Mouse (Mus musculus) liver, embryonic 14.5 days (tissue): ENCODE results near the gene Abcg5. TPM values are rescaled to one million over a fixed set of nuclear protein-coding genes. Genes with fewer than 3 reads are reported as not detected.
A peak's percentile ranks its signal among the peaks of the same experiment; 100 is the strongest.

Source experiments
- ATAC-seq: fragments of 200-750 bp; cut with Nextera tagmentation; 2 replicates; pipeline ENCODE4 v1.8.0; 2017; ENCODE audit warnings: moderate number of reproducible peaks, mild to moderate bottlenecking, moderate library complexity; ENCODE audit not compliant: insufficient read depth
- DNase-seq, 3 experiments: peaks; one replicate each; pipeline ENCODE4 v3.0.0-alpha.2; 2012 to 2013; ENCODE audit warnings: low read depth in 3 of 3, low spot score in 3 of 3
- H3K27ac ChIP-seq: fragments of 300-500 bp; sonication (generic); 2 replicates; pipeline ENCODE4 v1.5.1; 2014; ENCODE audit warnings: moderate library complexity, mild to moderate bottlenecking, control low read depth, inconsistent platforms
- H3K27me3 ChIP-seq: fragments of 300-500 bp; sonication (generic); 2 replicates; pipeline ENCODE4 v1.6.1; 2014; ENCODE audit warnings: mild to moderate bottlenecking, low read length, moderate library complexity; ENCODE audit not compliant: control insufficient read depth, insufficient read depth
- H3K36me3 ChIP-seq: fragments of 300-500 bp; sonication (generic); replicated peaks from 2 replicates; pipeline ENCODE4 v1.6.1; 2014; ENCODE audit warnings: low read depth; ENCODE audit not compliant: control insufficient read depth, insufficient read depth
- H3K4me1 ChIP-seq, 2 experiments: fragments of 200-500 bp in 1 of 2; fragments of 300-500 bp in 1 of 2; sonication (generic) in 1 of 2; replicated peaks; 2 replicates each; pipeline ENCODE4 v1.6.1; 2012 to 2014; ENCODE audit warnings: antibody characterized with exemption in 1 of 2, inconsistent platforms in 1 of 2, low read length in 1 of 2; ENCODE audit not compliant: control insufficient read depth in 2 of 2, insufficient read depth in 2 of 2
- H3K4me2 ChIP-seq: fragments of 300-500 bp; sonication (generic); 2 replicates; pipeline ENCODE4 v1.6.1; 2014; ENCODE audit warnings: low read depth, mild to moderate bottlenecking, control low read depth, moderate library complexity
- H3K4me3 ChIP-seq, 2 experiments: fragments of 200-500 bp in 1 of 2; fragments of 300-500 bp in 1 of 2; sonication (generic) in 1 of 2; 2 replicates each; pipeline ENCODE4 v1.5.1; 2012 to 2014; ENCODE audit warnings: low read depth in 2 of 2, low read length in 2 of 2, mild to moderate bottlenecking in 2 of 2, control low read depth in 1 of 2, inconsistent platforms in 1 of 2, moderate library complexity in 1 of 2; ENCODE audit not compliant: insufficient read depth in 1 of 2
- H3K9ac ChIP-seq: fragments of 300-500 bp; sonication (generic); replicated peaks from 2 replicates; pipeline ENCODE4 v1.6.1; 2014; ENCODE audit warnings: mild to moderate bottlenecking, control low read depth, moderate library complexity
- H3K9me3 ChIP-seq: fragments of 300-500 bp; sonication (generic); 2 replicates; pipeline ENCODE4 v1.6.1; 2016; ENCODE audit warnings: low read length, mixed read lengths; ENCODE audit not compliant: control insufficient read depth
- CTCF ChIP-seq: IDR thresholded peaks from 2 replicates; pipeline ENCODE4 v1.5.1; 2016; ENCODE audit warnings: antibody characterized with exemption, low read depth, control low read depth
- EP300 ChIP-seq: IDR thresholded peaks from 2 replicates; pipeline ENCODE4 v1.6.1; 2016; ENCODE audit warnings: antibody characterized with exemption, low read depth
- WGBS: fragments of 180-500 bp; shearing (Covaris S2); extraction: QIAGEN DNeasy Blood & Tissue Kit; methylation state at CpG from one replicate; pipeline ENCODE4 v1.1.7; 2014; ENCODE audit not compliant: insufficient replicate concordance; 5-methylcytosine and 5-hydroxymethylcytosine counted together
- polyA plus RNA-seq, 2 experiments: library from polyadenylated mRNA; depleted of rRNA in 1 of 2; stranded (reverse) in 1 of 2; unstranded in 1 of 2; fragments of >200 nt; fragmentation: Nextera tagmentation in 1 of 2; extraction: Ambion mirVana in 1 of 2; gene quantifications; 2 replicates each; pipeline versions ENCODE4 v1.2.1 to v1.2.3; 2012 to 2014

The Abcg5 gene
- polyA plus RNA-seq, 2 experiments, result 0.33 TPM

DNA sequence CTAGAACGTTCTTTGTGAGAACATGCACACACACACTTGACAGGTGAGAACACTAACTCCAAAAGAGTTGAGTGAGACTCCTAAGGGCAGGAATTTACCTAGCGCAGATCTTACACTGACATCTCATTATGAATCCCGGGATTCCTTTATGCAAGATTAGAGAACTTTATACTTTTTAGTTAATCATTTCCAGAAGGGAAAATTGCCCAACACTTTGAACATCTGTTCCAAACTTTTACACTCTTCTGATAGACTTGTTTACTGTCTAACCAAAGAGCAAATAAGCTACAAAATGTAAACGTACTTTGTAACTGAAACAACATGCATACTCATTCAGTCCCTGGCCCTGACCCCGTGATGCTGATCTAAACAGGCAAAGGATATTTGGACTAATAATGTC lies 6.5 kb upstream of the Abcg5 start:
- Histone ChIP-seq H3K9ac (no peak overlapping the region), H3K4me3 (no peak overlapping the region), H3K36me3 (no peaks in the 10 kb centered on the region), H3K4me1 (peaks cover 0 to 5% of the 10 kb centered on the region in 2 experiments; a peak in 2 of 4 replicates), H3K27me3 (no peaks in the 10 kb centered on the region), H3K27ac (no peak overlapping the region), H3K4me2 (no peak overlapping the region), H3K9me3 (no peaks in the 10 kb centered on the region)
- ATAC-seq (peak; percentile 59; the same call in 1 of the 2 replicates), DNase-seq (peak in 2 of 3 experiments; percentile 19 to 20)
- TF ChIP-seq CTCF (no peak), EP300 (no peak)
- WGBS, result 58% methylated on average over 5 of the region's 5 CpGs

DNA sequence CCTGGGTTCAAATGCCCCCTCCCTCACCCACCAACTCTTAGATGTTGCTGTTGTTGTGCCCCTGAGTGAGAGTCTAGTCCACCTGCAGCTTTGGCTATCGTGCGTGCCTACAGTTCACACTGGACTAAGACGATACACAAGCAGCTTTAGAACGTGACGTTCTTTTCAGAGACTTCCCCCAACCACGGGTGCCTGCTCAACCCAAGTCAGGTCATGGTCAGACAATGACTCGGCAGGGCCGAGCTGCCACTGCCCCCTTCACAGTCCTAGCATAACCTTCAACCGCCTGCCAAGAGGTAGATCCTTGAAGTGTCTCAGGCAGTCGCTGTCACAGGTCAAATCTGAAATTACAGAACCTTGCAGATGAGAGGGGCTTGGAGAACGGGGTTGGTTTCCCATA lies 6.0 kb upstream of the Abcg5 start:
- DNase-seq (no peak), ATAC-seq (no peak)
- TF ChIP-seq EP300, result no peak
- no peak for TF ChIP-seq CTCF
- Histone ChIP-seq H3K9ac (no peak overlapping the region), H3K4me3 (no peak overlapping the region), H3K9me3 (no peaks in the 10 kb centered on the region), H3K27me3 (no peaks in the 10 kb centered on the region), H3K4me1 (peaks cover 0 to 7% of the 10 kb centered on the region in 2 experiments; a peak in 2 of 4 replicates), H3K36me3 (no peaks in the 10 kb centered on the region), H3K4me2 (no peak overlapping the region), H3K27ac (no peak overlapping the region)
- 43% methylated on average over 11 of the region's 11 CpGs for WGBS

DNA sequence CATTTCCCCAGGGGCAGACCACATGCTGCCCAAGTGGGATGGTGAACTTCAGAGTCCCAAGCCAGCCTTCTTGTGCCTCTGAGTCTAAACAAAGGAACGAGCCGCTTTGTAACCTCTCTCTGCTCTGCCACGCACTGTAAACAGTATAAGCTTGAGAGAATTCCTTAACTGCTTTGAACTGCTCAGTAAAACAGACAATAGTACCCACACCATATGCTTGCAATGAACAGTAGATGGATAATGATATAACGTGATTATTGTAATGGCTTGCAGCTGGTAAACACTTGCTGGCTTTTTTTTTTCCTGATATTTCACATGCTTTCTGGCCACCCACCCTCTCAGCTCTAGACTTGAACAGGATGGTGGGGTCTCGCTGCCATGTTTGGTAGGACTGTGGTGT lies 5.2 kb upstream of the Abcg5 start:
- Histone ChIP-seq H3K36me3 (no peaks in the 10 kb centered on the region), H3K27ac (no peak overlapping the region), H3K9me3 (no peaks in the 10 kb centered on the region), H3K4me2 (no peak overlapping the region), H3K27me3 (no peaks in the 10 kb centered on the region), H3K4me3 (no peak overlapping the region), H3K9ac (no peak overlapping the region), H3K4me1 (peaks cover 0 to 7% of the 10 kb centered on the region in 2 experiments; a peak in 2 of 4 replicates)
- DNase-seq (no peak), ATAC-seq (no peak)
- WGBS, result 62% methylated on average over 5 of the region's 5 CpGs
- TF ChIP-seq CTCF (no peak), EP300 (no peak)

DNA sequence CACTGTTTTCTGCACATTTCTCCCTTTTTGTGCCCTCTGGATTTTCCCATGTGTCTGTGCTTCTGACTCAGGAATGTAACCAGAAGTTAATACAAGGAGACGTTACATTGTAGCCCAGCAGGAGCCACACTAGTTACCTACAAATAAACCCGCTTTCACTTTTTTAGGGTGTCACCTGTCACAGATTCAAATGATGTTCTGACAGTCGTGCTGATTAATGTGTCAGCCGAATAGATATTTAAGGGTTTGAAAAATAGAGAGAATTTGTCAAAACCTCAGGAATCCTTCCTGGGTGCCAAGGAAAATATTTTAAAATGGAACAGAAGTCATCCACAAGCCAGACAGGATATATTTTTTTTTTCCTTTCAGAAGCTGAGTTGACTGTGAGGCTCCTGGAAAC lies 2.5 kb upstream of the Abcg5 start:
- H3K27ac ChIP-seq, result no peak overlapping the region
- no peaks in the 10 kb centered on the region for H3K27me3 ChIP-seq
- no peak for ATAC-seq
- whole genome bisulfite sequencing, result 64% methylated on average over 4 of the region's 4 CpGs
- H3K4me1 ChIP-seq, result peaks cover 0 to 7% of the 10 kb centered on the region in 2 experiments; a peak in 2 of 4 replicates
- no peak overlapping the region for H3K4me2 ChIP-seq
- DNase-seq, result no peak
- H3K4me3 ChIP-seq, result no peak overlapping the region
- H3K9ac ChIP-seq, result no peak overlapping the region
- no peaks in the 10 kb centered on the region for H3K36me3 ChIP-seq
- TF ChIP-seq CTCF (no peak), EP300 (no peak)
- H3K9me3 ChIP-seq, result no peaks in the 10 kb centered on the region

DNA sequence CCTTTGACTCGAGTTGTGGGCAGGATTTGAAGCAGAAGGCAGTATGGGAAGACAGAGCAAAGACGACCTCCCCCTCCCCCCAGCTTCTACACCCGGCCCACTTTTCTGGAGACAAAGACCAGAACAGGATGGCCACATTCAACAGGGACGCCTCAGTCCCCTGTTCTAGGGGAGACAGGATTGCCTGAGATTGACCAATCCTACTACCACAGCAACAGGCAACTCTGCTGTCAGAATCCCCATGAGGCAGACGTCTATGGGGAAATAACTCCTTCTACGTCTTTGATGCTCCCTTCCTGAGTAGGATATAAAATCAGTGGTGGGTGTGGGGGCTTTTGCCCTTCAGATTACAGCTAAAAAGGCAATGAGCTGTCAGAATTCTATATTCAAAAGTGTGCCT lies 1.5 kb upstream of the Abcg5 start:
- Histone ChIP-seq H3K27me3 (no peaks in the 10 kb centered on the region), H3K9me3 (no peaks in the 10 kb centered on the region), H3K4me1 (peaks cover 0 to 7% of the 10 kb centered on the region in 2 experiments; a peak in 2 of 4 replicates), H3K27ac (no peak overlapping the region), H3K4me2 (no peak overlapping the region), H3K9ac (no peak overlapping the region), H3K4me3 (no peak overlapping the region), H3K36me3 (no peaks in the 10 kb centered on the region)
- DNase-seq (no peak), ATAC-seq (no peak)
- TF ChIP-seq CTCF (no peak), EP300 (no peak)
- 22% methylated on average over 6 of the region's 6 CpGs for WGBS
